Mouse (Mus musculus) ES-E14 (cell line): ENCODE data around the gene Vim.

Source experiments
- CHD2 ChIP-seq: IDR thresholded peaks from 2 replicates; pipeline ENCODE4 v1.6.1; 2014; ENCODE audit warnings: mild to moderate bottlenecking, low read depth, low read length, inconsistent platforms
- HCFC1 ChIP-seq: IDR thresholded peaks from 2 replicates; pipeline ENCODE4 v1.6.1; 2012; ENCODE audit warnings: low read length, inconsistent platforms, borderline replicate concordance; ENCODE audit not compliant: insufficient read depth
- ZC3H11A ChIP-seq: IDR thresholded peaks from 2 replicates; pipeline ENCODE4 v1.6.1; 2012; ENCODE audit warnings: low read depth, mild to moderate bottlenecking, inconsistent platforms, low read length, borderline replicate concordance
- ZNF384 ChIP-seq: IDR thresholded peaks from 2 replicates; pipeline ENCODE4 v1.6.1; 2012; ENCODE audit warnings: low read depth, low read length, inconsistent platforms

DNA sequence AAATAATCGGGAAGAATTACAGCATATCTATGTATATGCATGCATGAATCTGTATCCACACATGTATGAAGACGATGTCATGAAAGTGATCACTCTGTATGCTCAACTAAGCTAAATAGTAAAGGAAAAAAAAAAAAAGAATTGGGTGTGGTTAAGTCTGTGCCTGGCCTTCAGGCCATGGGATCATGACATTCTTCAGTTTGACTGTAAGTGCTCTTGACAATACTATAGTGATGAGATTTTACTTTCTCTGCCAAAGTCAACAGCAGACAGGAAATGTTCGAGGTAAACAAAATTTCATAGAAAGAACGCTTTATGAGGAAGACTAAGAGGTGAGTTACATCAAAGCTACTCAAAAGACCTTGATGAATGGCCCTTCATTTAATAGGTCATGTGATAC, 19.6 kb downstream of the Vim start:
- TF ChIP-seq HCFC1 (no peak), ZNF384 (no peak), ZC3H11A (no peak), CHD2 (no peak)
